15 mouse cellular contexts compared by ENCODE assay signal in the genomic region with DNA sequence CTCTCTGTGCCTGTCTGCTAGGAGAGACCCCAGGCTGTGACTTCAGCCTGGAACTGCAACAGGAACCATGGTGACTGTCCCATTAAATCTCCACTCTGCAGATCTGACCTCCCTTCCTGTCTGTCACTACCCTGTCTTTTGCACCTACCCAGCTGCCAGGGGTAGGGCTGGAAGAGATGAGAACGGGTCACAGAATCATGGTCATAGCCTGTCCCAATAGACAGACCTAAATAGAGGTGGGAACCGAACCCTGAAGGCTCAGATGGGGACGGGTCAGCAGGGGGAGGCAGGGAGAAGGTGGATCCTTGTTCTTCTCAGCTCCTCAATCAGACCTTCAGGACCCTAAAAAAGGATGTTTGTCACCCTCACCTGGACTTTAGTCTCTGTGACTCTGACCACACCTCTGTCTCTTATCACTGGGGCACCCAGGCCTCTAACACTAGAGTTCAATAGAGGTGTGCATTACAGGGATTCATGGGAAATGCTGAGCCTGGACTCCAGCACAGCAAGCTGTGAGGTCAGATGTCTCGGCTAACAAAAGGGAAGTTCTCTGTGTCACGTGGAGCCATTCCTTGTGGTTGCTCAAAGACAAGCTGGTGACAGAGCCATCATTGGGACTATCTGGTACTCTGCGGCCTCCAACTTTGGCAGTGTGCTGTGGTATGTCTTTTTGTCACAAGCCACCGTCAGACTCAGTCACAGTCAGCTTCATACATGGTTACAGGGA. TPM values are rescaled to one million over a fixed set of nuclear protein-coding genes. Genes with fewer than 3 reads are reported as not detected.
DNase-seq lines count a peak whose midpoint lies in the region; ATAC-seq lines count a peak whose summit lies in the region.
"Had no signal": no experiment of that assay in that cellular context is flagged by ENCODE, and none has a peak within 500 bp of the region (broad histone marks: within the 10 kb centered on the region; RNA-seq: fewer than 3 reads in every experiment).

No protein-coding gene starts in this region.

- intact Hi-C loops in heart, postnatal 36 days (cut with DNase I), result no loop called here

- no peak for DNase-seq in heart, postnatal 36 days
- peak; percentile 33 for DNase-seq in 416B (ENCODE audit: low read depth)
- DNase-seq in left cerebral cortex, adult 11 months (ENCODE audit: low spot score), result no peak
- DNase-seq in adrenal gland, postnatal 25 days, result no peak
- DNase-seq in embryo, embryonic 10 days (ENCODE audit: low spot score), result no peak
- DNase-seq: cerebellum, adult 18-20 months; layer of hippocampus, adult 9-11 months; spleen, adult 18-20 months had no signal

- H3K79me2 ChIP-seq in macrophage (ENCODE audit: inconsistent target), result no peaks in the 10 kb centered on the region

- H3K27ac ChIP-seq in heart, embryonic 15.5 days, result peak overlapping the region; percentile 81
- H3K27ac ChIP-seq in macrophage, result peak overlapping the region; percentile 34
- H3K27ac ChIP-seq: kidney, postnatal 0 days; lung, embryonic 15.5 days; midbrain, embryonic 12.5 days had no signal

- H3K4me2 ChIP-seq in heart, embryonic 15.5 days, result no peak overlapping the region
- H3K4me2 ChIP-seq: lung, embryonic 15.5 days; midbrain, embryonic 12.5 days had no signal

- H3K27me3 ChIP-seq in heart, embryonic 15.5 days, result no peaks in the 10 kb centered on the region
- H3K27me3 ChIP-seq: lung, embryonic 15.5 days; midbrain, embryonic 12.5 days had no signal

- no peak overlapping the region for H3K9ac ChIP-seq in heart, embryonic 15.5 days
- H3K9ac ChIP-seq: lung, embryonic 15.5 days; midbrain, embryonic 12.5 days had no signal

- ATAC-seq in heart, embryonic 15.5 days (replicated peaks; ENCODE audit: insufficient number of reproducible peaks, insufficient read depth, low FRiP score, low read depth), result no peak
- peak; percentile 46 to 49 for ATAC-seq in hematopoietic stem cell, adult 5-6 weeks (replicated peaks in 1 of 2; ENCODE audit: insufficient read depth in 1 of 2, low FRiP score in 2 of 2, low TSS enrichment in 1 of 2, low read depth in 1 of 2, poor library complexity in 2 of 2, severe bottlenecking in 2 of 2)
- ATAC-seq: hindbrain, embryonic 16.5 days had no signal

- H3K4me1 ChIP-seq in heart, embryonic 15.5 days (replicated peaks), result peaks cover 24% of the 10 kb centered on the region
- H3K4me1 ChIP-seq: lung, embryonic 15.5 days; midbrain, embryonic 12.5 days had no signal

- WGBS in heart, embryonic 15.5 days, result 61% methylated on average over 7 of the region's 7 CpGs
- WGBS in macrophage (ENCODE audit: missing documents), result 40% methylated on average over 7 of the region's 7 CpGs

- no peaks in the 10 kb centered on the region for H3K9me3 ChIP-seq in heart, embryonic 15.5 days (replicated peaks)
- H3K9me3 ChIP-seq: lung, embryonic 15.5 days; midbrain, embryonic 12.5 days had no signal

- no peak overlapping the region for H3K4me3 ChIP-seq in heart, embryonic 15.5 days
- no peak overlapping the region for H3K4me3 ChIP-seq in macrophage (ENCODE audit: inconsistent target)
- H3K4me3 ChIP-seq: lung, embryonic 15.5 days; midbrain, embryonic 12.5 days had no signal

- H3K36me3 ChIP-seq in heart, embryonic 15.5 days, result peaks cover 53% of the 10 kb centered on the region
- peaks cover 43% of the 10 kb centered on the region for H3K36me3 ChIP-seq in macrophage (ENCODE audit: inconsistent target)

RNA-seq across cellular contexts. Expression of gene Rnpepl1, which starts 10.1 kb away (rescaled TPM):
- polyA plus RNA-seq in heart, embryonic 15.5 days (2015; fragmentation: Nextera tagmentation; extraction: Ambion mirVana), result 33.5 and 49.5 TPM in 2 replicates
- total RNA-seq in heart, postnatal 36 days (2021), result 10 to 100 TPM; 79.4 to 82.5 TPM
- 11.6 and 21.4 TPM in 2 replicates for total RNA-seq in hematopoietic stem cell, adult 5-6 weeks (2017)
- 100 to 1,000 TPM in 12 of 26 experiments, 10 to 100 TPM in 14; 33.4 to 187 (median 92.8) TPM for total RNA-seq in macrophage (2018; cell fraction: chromatin; rRNA removed)
- 10 to 100 TPM; 52.3 to 89.7 (median 75.1) TPM for total RNA-seq in macrophage (2018; cell fraction: cytosol; rRNA removed)
- 100 to 1,000 TPM in 12 of 26 experiments, 10 to 100 TPM in 14; 35.9 to 167 (median 98.1) TPM for total RNA-seq in macrophage (2018; cell fraction: nucleus; rRNA removed)
- 45.2 to 67.8 TPM (median 46.2 TPM) in 3 replicates for polyA plus RNA-seq in macrophage (2018)
- total RNA-seq in adrenal gland, postnatal 25 days (2021), result 93.6 and 108 TPM in 2 replicates

RNA-seq across cellular contexts. Expression of gene Capn10, which starts 13.5 kb away (rescaled TPM):
- polyA plus RNA-seq in heart, embryonic 15.5 days (2015; fragmentation: Nextera tagmentation; extraction: Ambion mirVana), result 21.7 and 23.6 TPM in 2 replicates
- 1 to 10 TPM; 8.0 to 8.2 TPM for total RNA-seq in heart, postnatal 36 days (2021)
- total RNA-seq in hematopoietic stem cell, adult 5-6 weeks (2017), result 9.8 and 17.3 TPM in 2 replicates
- 10 to 100 TPM in 17 of 26 experiments, 1 to 10 TPM in 9; 3.0 to 54.3 (median 18.8) TPM for total RNA-seq in macrophage (2018; cell fraction: chromatin; rRNA removed)
- 10 to 100 TPM in 3 of 26 experiments, 1 to 10 TPM in 23; 2.8 to 11.1 (median 8.5) TPM for total RNA-seq in macrophage (2018; cell fraction: cytosol; rRNA removed)
- total RNA-seq in macrophage (2018; cell fraction: nucleus; rRNA removed), result 10 to 100 TPM in 14 of 26 experiments, 1 to 10 TPM in 12; 1.4 to 26.2 (median 12.1) TPM
- polyA plus RNA-seq in macrophage (2018), result 2.8 to 9.3 TPM (median 7.1 TPM) in 3 replicates
- 25.3 and 28.8 TPM in 2 replicates for total RNA-seq in adrenal gland, postnatal 25 days (2021)

RNA-seq across cellular contexts. Expression of gene Dusp28, which starts 13.9 kb away (rescaled TPM):
- 14.1 and 15.0 TPM in 2 replicates for polyA plus RNA-seq in heart, embryonic 15.5 days (2015; fragmentation: Nextera tagmentation; extraction: Ambion mirVana)
- total RNA-seq in heart, postnatal 36 days (2021), result 10 to 100 TPM; 12.3 to 13.9 TPM
- total RNA-seq in hematopoietic stem cell, adult 5-6 weeks (2017), result 4.4 and 6.1 TPM in 2 replicates
- 1 to 10 TPM in 18 of 26 experiments, under 1 TPM in 5, not detected in 3; 0.66 to 7.6 (median 2.2) TPM for total RNA-seq in macrophage (2018; cell fraction: chromatin; rRNA removed)
- total RNA-seq in macrophage (2018; cell fraction: cytosol; rRNA removed), result 10 to 100 TPM in 13 of 26 experiments, 1 to 10 TPM in 13; 4.1 to 34.1 (median 12.2) TPM
- 10 to 100 TPM in 9 of 26 experiments, 1 to 10 TPM in 14, under 1 TPM in 3; 0.66 to 24.8 (median 6.1) TPM for total RNA-seq in macrophage (2018; cell fraction: nucleus; rRNA removed)
- 1.2 to 12.1 TPM (median 3.2 TPM) in 3 replicates for polyA plus RNA-seq in macrophage (2018)
- total RNA-seq in adrenal gland, postnatal 25 days (2021), result 11.2 and 15.2 TPM in 2 replicates

RNA-seq across cellular contexts. Expression of gene Ankmy1, which starts 17.9 kb away (rescaled TPM):
- 0.10 and 0.77 TPM in 2 replicates for polyA plus RNA-seq in heart, embryonic 15.5 days (2015; fragmentation: Nextera tagmentation; extraction: Ambion mirVana)
- total RNA-seq in heart, postnatal 36 days (2021), result not detected
- not detected in 2 replicates for total RNA-seq in hematopoietic stem cell, adult 5-6 weeks (2017)
- 1 to 10 TPM in 9 of 26 experiments, under 1 TPM in 14, not detected in 3; 0.12 to 2.5 (median 0.62) TPM for total RNA-seq in macrophage (2018; cell fraction: chromatin; rRNA removed)
- under 1 TPM; 0.05 to 0.96 (median 0.25) TPM for total RNA-seq in macrophage (2018; cell fraction: cytosol; rRNA removed)
- 1 to 10 TPM in 4 of 26 experiments, under 1 TPM in 14, not detected in 8; 0.22 to 1.8 (median 0.73) TPM for total RNA-seq in macrophage (2018; cell fraction: nucleus; rRNA removed)
- polyA plus RNA-seq in macrophage (2018), result 0.10 to 0.14 TPM (median 0.14 TPM) in 3 replicates
- 0.52 and 1.5 TPM in 2 replicates for total RNA-seq in adrenal gland, postnatal 25 days (2021)

RNA-seq across cellular contexts. Expression of gene Gpr35, which starts 30.0 kb away (rescaled TPM):
- 0.43 and 0.94 TPM in 2 replicates for polyA plus RNA-seq in heart, embryonic 15.5 days (2015; fragmentation: Nextera tagmentation; extraction: Ambion mirVana)
- under 1 TPM; 0.36 to 0.41 TPM for total RNA-seq in heart, postnatal 36 days (2021)
- total RNA-seq in hematopoietic stem cell, adult 5-6 weeks (2017), result 1.5 and 2.1 TPM in 2 replicates
- 10 to 100 TPM in 4 of 26 experiments, 1 to 10 TPM in 17, under 1 TPM in 5; 0.34 to 14.6 (median 3.7) TPM for total RNA-seq in macrophage (2018; cell fraction: chromatin; rRNA removed)
- total RNA-seq in macrophage (2018; cell fraction: cytosol; rRNA removed), result 10 to 100 TPM in 13 of 26 experiments, 1 to 10 TPM in 13; 3.5 to 34.0 (median 10.0) TPM
- total RNA-seq in macrophage (2018; cell fraction: nucleus; rRNA removed), result 10 to 100 TPM in 10 of 26 experiments, 1 to 10 TPM in 16; 1.6 to 19.0 (median 7.6) TPM
- 4.5 to 16.1 TPM (median 7.7 TPM) in 3 replicates for polyA plus RNA-seq in macrophage (2018)
- 0.33 and 0.49 TPM in 2 replicates for total RNA-seq in adrenal gland, postnatal 25 days (2021)
